Mouse (Mus musculus): ENCODE results near the gene Zfp13.

DNA sequence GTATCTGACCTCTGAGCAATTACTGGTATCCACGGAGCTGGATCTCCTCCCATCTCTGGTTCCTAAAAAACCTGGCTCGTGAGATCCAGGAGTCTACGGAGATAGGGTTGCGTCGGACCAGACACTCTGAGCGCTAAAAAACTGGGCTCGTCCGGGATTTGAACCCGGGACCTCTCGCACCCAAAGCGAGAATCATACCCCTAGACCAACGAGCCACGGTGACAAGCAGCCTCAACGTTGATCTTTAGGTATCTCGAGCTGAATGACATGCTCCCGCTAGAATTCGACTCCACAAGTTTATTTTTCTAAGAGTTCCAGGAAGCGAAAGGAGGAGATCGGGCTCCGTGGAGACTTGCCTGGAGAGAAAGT, 53.0 kb downstream of the Zfp13 start:
- no peak for TF ChIP-seq CTCF (conservative IDR thresholded peaks at IDR 0.05; ENCODE audit: low read length)
- no peak for TF ChIP-seq NANOG (IDR thresholded peaks at IDR 0.05; ENCODE audit: borderline replicate concordance, low read length)
